Mouse (Mus musculus) CD4-positive, CD25-positive, alpha-beta regulatory T cell, adult 4 months (primary cell): ENCODE results near the gene Ttc24. TPM values are rescaled to one million over a fixed set of nuclear protein-coding genes. Genes with fewer than 3 reads are reported as not detected.

ENCODE experiments used
- polyA plus RNA-seq, 2 experiments: library from polyadenylated mRNA; unstranded; fragments of 100-300 nt; shearing (Covaris generic); gene quantifications; one replicate each; pipeline ENCODE4 v1.2.1; 2017

The Ttc24 gene
- polyA plus RNA-seq, 2 experiments from 2014 or later, result not detected

Other genes starting within 250 kb of the Ttc24 start
- 100 to 1,000 TPM; 213 to 324 TPM for gene Sh2d2a, start 231.5 kb downstream of the Ttc24 start, polyA plus RNA-seq
- 1 to 10 TPM; 3.8 to 6.0 TPM for gene Prcc, start 192.7 kb downstream of the Ttc24 start, polyA plus RNA-seq
- 10 to 100 TPM; 36.0 to 43.7 TPM for gene Hdgf, start 172.0 kb downstream of the Ttc24 start, polyA plus RNA-seq
- 100 to 1,000 TPM; 169 TPM for gene Mrpl24, start 158.8 kb downstream of the Ttc24 start, polyA plus RNA-seq
- 10 to 100 TPM in 1 of 2 experiments, 1 to 10 TPM in 1; 8.5 to 15.1 TPM for gene Isg20l2, start 148.0 kb downstream of the Ttc24 start, polyA plus RNA-seq
- 10 to 100 TPM; 24.4 to 28.2 TPM for gene Rrnad1, start 147.6 kb downstream of the Ttc24 start, polyA plus RNA-seq
- not detected for gene Crabp2, start 129.6 kb downstream of the Ttc24 start, polyA plus RNA-seq
- gene Nes, start 107.2 kb downstream of the Ttc24 start, polyA plus RNA-seq, result not detected
- not detected for gene Bcan, start 78.1 kb downstream of the Ttc24 start, polyA plus RNA-seq
- gene Hapln2, start 50.7 kb downstream of the Ttc24 start, polyA plus RNA-seq, result under 1 TPM in 1 of 2 experiments, not detected in 1; 0.17 TPM
- 10 to 100 TPM; 33.8 to 36.0 TPM for gene Gpatch4, start 35.2 kb downstream of the Ttc24 start, polyA plus RNA-seq
- gene Naxe, start 19.8 kb downstream of the Ttc24 start, polyA plus RNA-seq, result 10 to 100 TPM; 67.4 to 72.4 TPM
- 1 to 10 TPM in 1 of 2 experiments, under 1 TPM in 1; 0.75 to 1.5 TPM for gene Iqgap3, start 3.7 kb upstream of the Ttc24 start, polyA plus RNA-seq
- 10 to 100 TPM; 30.9 to 36.1 TPM for gene Mef2d, start 64.1 kb upstream of the Ttc24 start, polyA plus RNA-seq
- not detected for gene Rhbg, start 176.4 kb upstream of the Ttc24 start, polyA plus RNA-seq
- not detected for gene Gm38392, start 208.9 kb upstream of the Ttc24 start, polyA plus RNA-seq
- gene Tsacc, start 218.7 kb upstream of the Ttc24 start, polyA plus RNA-seq, result 1 to 10 TPM; 5.8 to 7.7 TPM
- 100 to 1,000 TPM; 189 to 216 TPM for gene Cct3, start 218.8 kb upstream of the Ttc24 start, polyA plus RNA-seq
- gene Glmp, start 246.7 kb upstream of the Ttc24 start, polyA plus RNA-seq, result 100 to 1,000 TPM; 370 to 504 TPM